Mouse (Mus musculus) intestine, postnatal 0 days (tissue): ENCODE measurements around the gene Vps33b. TPM values are rescaled to one million over a fixed set of nuclear protein-coding genes. Genes with fewer than 3 reads are reported as not detected.
A peak's percentile ranks its signal among the peaks of the same experiment; 100 is the strongest.

Source experiments
- ATAC-seq: fragments of 200-750 bp; cut with Nextera tagmentation; 2 replicates; pipeline ENCODE4 v1.8.0; 2017; ENCODE audit warnings: mild to moderate bottlenecking, moderate TSS enrichment, moderate library complexity
- H3K27ac ChIP-seq: fragments of 300-500 bp; sonication (generic); 2 replicates; pipeline ENCODE4 v1.5.1; 2014; ENCODE audit warnings: mild to moderate bottlenecking, low read depth, low read length, moderate library complexity
- H3K27me3 ChIP-seq: fragments of 300-500 bp; sonication (generic); replicated peaks from 2 replicates; pipeline ENCODE4 v1.6.1; 2014; ENCODE audit warnings: low read length, mixed read lengths; ENCODE audit not compliant: control insufficient read depth, insufficient read depth
- H3K36me3 ChIP-seq: fragments of 300-500 bp; sonication (generic); 2 replicates; pipeline ENCODE4 v1.6.1; 2014; ENCODE audit warnings: mild to moderate bottlenecking, moderate library complexity; ENCODE audit not compliant: control insufficient read depth, insufficient read depth
- H3K4me1 ChIP-seq: fragments of 300-500 bp; sonication (generic); replicated peaks from 2 replicates; pipeline ENCODE4 v1.6.1; 2014; ENCODE audit warnings: antibody characterized with exemption, low read length, mixed read lengths; ENCODE audit not compliant: control insufficient read depth, insufficient read depth
- H3K4me2 ChIP-seq: fragments of 300-500 bp; sonication (generic); replicated peaks from 2 replicates; pipeline ENCODE4 v1.6.1; 2014; ENCODE audit warnings: low read depth, mild to moderate bottlenecking, moderate library complexity
- H3K4me3 ChIP-seq: fragments of 300-500 bp; sonication (generic); 2 replicates; pipeline ENCODE4 v1.5.1; 2014; ENCODE audit warnings: low read depth, low read length
- H3K9ac ChIP-seq: fragments of 300-500 bp; sonication (generic); 2 replicates; pipeline ENCODE4 v1.6.1; 2014; ENCODE audit warnings: mild to moderate bottlenecking, low read depth, low read length
- H3K9me3 ChIP-seq: fragments of 300-500 bp; sonication (generic); 2 replicates; pipeline ENCODE4 v1.6.1; 2016; ENCODE audit warnings: mixed run types; ENCODE audit not compliant: control insufficient read depth
- CTCF ChIP-seq: sonication (generic); IDR thresholded peaks from 2 replicates; pipeline ENCODE4 v1.5.1; 2016; ENCODE audit warnings: low read depth, mild to moderate bottlenecking, control low read depth, antibody characterized with exemption, moderate library complexity
- WGBS: fragments of 180-500 bp; shearing (Covaris S2); extraction: QIAGEN DNeasy Blood & Tissue Kit; methylation state at CpG from one replicate; pipeline ENCODE4 v1.1.7; 2014; 5-methylcytosine and 5-hydroxymethylcytosine counted together
- polyA plus RNA-seq: library from polyadenylated mRNA; unstranded; fragments of >200 nt; fragmentation: Nextera tagmentation; extraction: Ambion mirVana; gene quantifications from 2 replicates; pipeline ENCODE4 v1.2.1, GENCODE M21; 2015

Vps33b gene
- polyA plus RNA-seq, 1 experiment from 2014 or later: 12.9 TPM

DNA sequence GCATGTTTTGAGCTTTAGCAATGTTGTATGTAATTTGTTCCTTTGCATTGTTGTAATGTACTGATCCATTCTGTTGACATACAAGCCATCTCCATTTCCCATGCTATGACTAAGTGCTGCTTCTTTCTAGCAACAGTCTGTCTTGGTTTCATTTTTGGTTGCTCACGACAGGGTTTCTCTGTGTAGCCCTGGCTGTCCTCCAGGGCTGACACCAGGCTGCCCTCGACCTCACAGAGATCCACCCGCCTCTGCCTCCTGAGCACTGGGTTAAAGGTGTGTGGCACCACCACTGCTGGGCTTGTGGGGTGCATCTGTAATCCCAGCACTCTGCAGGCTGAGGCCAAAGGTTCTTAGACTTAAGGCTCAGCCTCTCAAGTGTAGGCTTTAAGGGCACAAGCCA is 30.1 kb downstream of the Vps33b start:
- Histone ChIP-seq H3K9ac (no peak overlapping the region), H3K27ac (no peak overlapping the region; the same call in 1 of the 2 replicates), H3K4me1 (no peaks in the 10 kb centered on the region), H3K36me3 (peaks cover 31% of the 10 kb centered on the region), H3K9me3 (no peaks in the 10 kb centered on the region), H3K27me3 (no peaks in the 10 kb centered on the region), H3K4me2 (no peak overlapping the region), H3K4me3 (no peak overlapping the region)
- WGBS: 85% methylated on average over 3 of the region's 3 CpGs
- no peak for TF ChIP-seq CTCF
- ATAC-seq: no peak

GRCm38 (mm10) chr7:80301522-80301921 is 32.1 kb downstream of the Vps33b start:
- H3K9me3 ChIP-seq: no peaks in the 10 kb centered on the region
- no peaks in the 10 kb centered on the region for H3K4me1 ChIP-seq
- peaks cover 48% of the 10 kb centered on the region for H3K36me3 ChIP-seq
- no peak overlapping the region for H3K27ac ChIP-seq
- no peak overlapping the region for H3K4me3 ChIP-seq
- no peak overlapping the region for H3K9ac ChIP-seq
- H3K27me3 ChIP-seq: no peaks in the 10 kb centered on the region
- peak; percentile 49 for TF ChIP-seq CTCF
- no peak for ATAC-seq
- WGBS: 89% methylated on average over 2 of the region's 2 CpGs
- H3K4me2 ChIP-seq: no peak overlapping the region

- no peaks in the 10 kb centered on the region for H3K4me1 ChIP-seq
- no peak overlapping the region for H3K4me3 ChIP-seq
- no peak overlapping the region for H3K9ac ChIP-seq
- H3K27me3 ChIP-seq: no peaks in the 10 kb centered on the region
- peak; percentile 44 for TF ChIP-seq CTCF
- WGBS: 72% methylated on average over 3 of the region's 3 CpGs
- peaks cover 71% of the 10 kb centered on the region for H3K36me3 ChIP-seq
- H3K4me2 ChIP-seq: no peak overlapping the region
- H3K9me3 ChIP-seq: no peaks in the 10 kb centered on the region
- no peak for ATAC-seq
- no peak overlapping the region for H3K27ac ChIP-seq
These were observed 38.3 kb downstream of the Vps33b start for GRCm38 (mm10) chr7:80307766-80308165.

DNA sequence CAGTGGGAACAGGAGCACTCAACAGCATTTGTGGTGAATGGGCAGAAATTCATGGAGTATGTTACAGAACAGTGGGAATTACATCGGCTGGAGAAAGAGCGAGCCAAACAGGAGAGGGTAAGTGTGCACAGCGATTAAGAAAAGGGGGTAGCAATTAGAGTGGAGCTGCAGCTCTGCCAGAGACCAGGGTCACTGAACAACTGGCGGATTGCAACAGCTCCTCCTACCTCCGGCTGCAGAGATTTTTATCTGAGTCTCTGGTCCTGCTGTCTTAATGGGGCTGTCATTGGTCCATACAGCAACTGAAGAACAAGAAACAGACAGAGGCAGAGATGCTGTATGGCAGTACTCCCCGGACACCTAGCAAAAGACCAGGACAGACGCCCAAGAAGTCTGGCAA is 41.3 kb downstream of the Vps33b start:
- H3K4me3 ChIP-seq: no peak overlapping the region
- no peak for TF ChIP-seq CTCF
- WGBS: 79% methylated on average over 7 of the region's 7 CpGs
- H3K27ac ChIP-seq: no peak overlapping the region
- no peak overlapping the region for H3K4me2 ChIP-seq
- H3K9ac ChIP-seq: no peak overlapping the region
- no peaks in the 10 kb centered on the region for H3K9me3 ChIP-seq
- no peak for ATAC-seq
- no peaks in the 10 kb centered on the region for H3K4me1 ChIP-seq
- peaks cover 76% of the 10 kb centered on the region for H3K36me3 ChIP-seq
- no peaks in the 10 kb centered on the region for H3K27me3 ChIP-seq

- Histone ChIP-seq H3K27me3 (no peaks in the 10 kb centered on the region), H3K4me2 (no peak overlapping the region), H3K9me3 (no peaks in the 10 kb centered on the region), H3K36me3 (peaks cover 67% of the 10 kb centered on the region), H3K4me1 (no peaks in the 10 kb centered on the region), H3K9ac (no peak overlapping the region), H3K4me3 (no peak overlapping the region), H3K27ac (no peak overlapping the region)
- ATAC-seq: no peak
- TF ChIP-seq CTCF: no peak
- 81% methylated on average over 2 of the region's 2 CpGs for WGBS
These were observed 46.3 kb downstream of the Vps33b start for GRCm38 (mm10) chr7:80315733-80316132.

- no peak for TF ChIP-seq CTCF
- Histone ChIP-seq H3K4me2 (no peak overlapping the region), H3K27ac (no peak overlapping the region), H3K4me3 (no peak overlapping the region), H3K27me3 (no peaks in the 10 kb centered on the region), H3K4me1 (no peaks in the 10 kb centered on the region), H3K9me3 (no peaks in the 10 kb centered on the region), H3K36me3 (peaks cover 56% of the 10 kb centered on the region), H3K9ac (no peak overlapping the region)
- no peak for ATAC-seq
- 57% methylated on average over 1 of the region's 1 CpGs for WGBS
These were observed 48.1 kb downstream of the Vps33b start for GRCm38 (mm10) chr7:80317439-80318115.
